20 mouse cellular contexts compared by ENCODE assay signal in the genomic region with DNA sequence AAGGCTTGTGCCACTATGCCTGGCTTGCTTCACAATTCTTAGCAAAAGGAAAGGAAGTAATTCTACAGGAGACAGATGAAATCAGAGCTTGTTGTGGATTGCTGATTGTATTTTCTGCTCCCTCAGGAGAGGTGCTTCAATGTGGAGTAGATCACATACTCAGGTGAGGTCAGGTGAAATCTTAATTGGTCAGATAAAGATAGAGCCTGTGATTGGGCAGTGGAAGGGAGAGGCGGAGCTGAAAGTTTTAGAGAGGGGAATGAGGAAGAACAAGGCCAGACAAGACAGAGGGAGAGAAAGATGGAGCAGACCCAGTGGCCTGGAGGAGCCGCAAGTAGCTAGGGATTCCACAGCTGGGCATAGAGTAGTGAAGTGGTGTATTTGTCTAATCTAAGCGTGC. TPM values are rescaled to one million over a fixed set of nuclear protein-coding genes. Genes with fewer than 3 reads are reported as not detected.
A peak's percentile ranks its signal among the peaks of the same experiment; 100 is the strongest.
DNase-seq lines count a peak whose midpoint lies in the region; ATAC-seq and TF ChIP-seq lines count a peak whose summit lies in the region.
"Had no signal": no experiment of that assay in that cellular context is flagged by ENCODE, and none has a peak within 500 bp of the region (broad histone marks: within the 10 kb centered on the region; RNA-seq: fewer than 3 reads in every experiment).

No protein-coding gene starts in this region.

- H3K4me3 ChIP-seq in heart, adult 2 months: no peak overlapping the region
- H3K4me3 ChIP-seq in lung, embryonic 14.5 days (ENCODE audit: low read depth, low read length): no peak overlapping the region
- H3K4me3 ChIP-seq in lung, embryonic 16.5 days (ENCODE audit: low read length): no peak overlapping the region
- H3K4me3 ChIP-seq: liver, embryonic 12.5 days; midbrain, embryonic 13.5 days; neural tube, embryonic 13.5 days had no signal

- TF ChIP-seq POLR2A in heart, adult 2 months (IDR thresholded peaks at IDR 0.05; ENCODE audit: insufficient read depth, low read depth, low read length): no peak

- no peaks in the 10 kb centered on the region; the same call in 1 of the 2 replicates for H3K36me3 ChIP-seq in heart, adult 2 months (ENCODE audit: control insufficient read depth, insufficient read depth, low read length)
- no peaks in the 10 kb centered on the region for H3K36me3 ChIP-seq in lung, embryonic 14.5 days (ENCODE audit: insufficient read depth)
- no peaks in the 10 kb centered on the region for H3K36me3 ChIP-seq in lung, embryonic 16.5 days (ENCODE audit: control insufficient read depth, insufficient read depth, low read length)

- no peak overlapping the region for H3K4me2 ChIP-seq in lung, embryonic 14.5 days
- no peak overlapping the region for H3K4me2 ChIP-seq in lung, embryonic 16.5 days (ENCODE audit: low read depth, low read length)
- H3K4me2 ChIP-seq: heart, embryonic 11.5 days; liver, embryonic 12.5 days; midbrain, embryonic 13.5 days; neural tube, embryonic 13.5 days had no signal

- no peak for TF ChIP-seq EP300 in heart, adult 2 months (IDR thresholded peaks at IDR 0.05; ENCODE audit: insufficient read depth, low read depth, low read length)

- no peak for TF ChIP-seq CTCF in heart, adult 2 months (IDR thresholded peaks at IDR 0.05)
- TF ChIP-seq CTCF in lung, embryonic 14.5 days (IDR thresholded peaks at IDR 0.05; ENCODE audit: low read depth): no peak

- H3K9me3 ChIP-seq in lung, embryonic 14.5 days (ENCODE audit: low read depth, low read length): no peaks in the 10 kb centered on the region
- H3K9me3 ChIP-seq in lung, embryonic 16.5 days (ENCODE audit: control insufficient read depth, low read length): no peaks in the 10 kb centered on the region
- H3K9me3 ChIP-seq: liver, embryonic 12.5 days; midbrain, embryonic 13.5 days; neural tube, embryonic 13.5 days had no signal

- intact Hi-C loops in heart, adult 2 months (cut with DNase I): no loop called here

- no peaks in the 10 kb centered on the region for H3K27me3 ChIP-seq in heart, adult 2 months (ENCODE audit: control insufficient read depth, insufficient read depth, low read length)
- no peaks in the 10 kb centered on the region for H3K27me3 ChIP-seq in lung, embryonic 14.5 days (ENCODE audit: insufficient read depth, low read length)
- no peaks in the 10 kb centered on the region for H3K27me3 ChIP-seq in lung, embryonic 16.5 days (ENCODE audit: control insufficient read depth, insufficient read depth, low read depth, low read length)
- H3K27me3 ChIP-seq: CH12.LX; liver, embryonic 12.5 days; midbrain, embryonic 13.5 days; neural tube, embryonic 13.5 days had no signal

- 96% methylated on average over 3 of the region's 3 CpGs for WGBS in heart, adult 2 months
- 93% methylated on average over 3 of the region's 3 CpGs for WGBS in lung, embryonic 14.5 days
- 85% methylated on average over 3 of the region's 3 CpGs for WGBS in lung, embryonic 16.5 days

- H3K4me1 ChIP-seq in heart, adult 2 months (ENCODE audit: control insufficient read depth, insufficient read depth, low read length): peaks cover 7% of the 10 kb centered on the region
- H3K4me1 ChIP-seq in lung, embryonic 14.5 days (ENCODE audit: insufficient read depth): no peaks in the 10 kb centered on the region
- H3K4me1 ChIP-seq in lung, embryonic 16.5 days (replicated peaks; ENCODE audit: control insufficient read depth, insufficient read depth, low read length): peaks cover 5% of the 10 kb centered on the region; the same call in 1 of the 2 replicates
- H3K4me1 ChIP-seq: liver, embryonic 12.5 days; midbrain, embryonic 13.5 days; neural tube, embryonic 13.5 days had no signal

- H3K27ac ChIP-seq in heart, adult 2 months: no peak overlapping the region
- 0 out of 2 replicates have a peak overlapping the region, but pooled peaks have one; percentile 15 for H3K27ac ChIP-seq in lung, embryonic 14.5 days (ENCODE audit: low read depth)
- peak overlapping the region; percentile 23 for H3K27ac ChIP-seq in lung, embryonic 16.5 days (ENCODE audit: low read length)
- H3K27ac ChIP-seq: liver, embryonic 12.5 days; midbrain, embryonic 13.5 days; neural tube, embryonic 13.5 days had no signal

- peaks cover 7% of the 10 kb centered on the region for H3K79me2 ChIP-seq in heart, adult 2 months (replicated peaks; ENCODE audit: control insufficient read depth, insufficient read depth, low read length)

- peak; percentile 61 for DNase-seq in heart, adult 11 months
- no peak for DNase-seq in heart, adult 2 months
- DNase-seq in lung, embryonic 14.5 days: no peak
- DNase-seq in lung, postnatal 10 days: no peak
- no peak for DNase-seq in adrenal gland, adult 18-20 months (ENCODE audit: low spot score in 2 of 2)
- no peak for DNase-seq in thymus, postnatal 36 days
- DNase-seq in cerebellum, postnatal 4 days (ENCODE audit: low spot score in 2 of 2): no peak
- DNase-seq: adrenal gland, postnatal 14 days; gastrocnemius, postnatal 25 days; heart, postnatal 10 days; spleen, adult 18-20 months; thymus, adult 2 months had no signal

- no peak for ATAC-seq in lung, embryonic 14.5 days (ENCODE audit: insufficient read depth)
- peak; percentile 38; the same call in 1 of the 2 replicates for ATAC-seq in lung, embryonic 16.5 days (ENCODE audit: low read depth)
- ATAC-seq: activated CD4-positive, CD25-positive, alpha-beta regulatory T cell, adult 4 months; forebrain, embryonic 16.5 days; liver, embryonic 12.5 days; midbrain, embryonic 13.5 days had no signal

- H3K9ac ChIP-seq in heart, adult 2 months (ENCODE audit: low read depth, low read length): no peak overlapping the region
- H3K9ac ChIP-seq in lung, embryonic 14.5 days: no peak overlapping the region
- no peak overlapping the region for H3K9ac ChIP-seq in lung, embryonic 16.5 days (ENCODE audit: low read length)
- H3K9ac ChIP-seq: liver, embryonic 12.5 days; midbrain, embryonic 13.5 days; neural tube, embryonic 13.5 days had no signal

RNA-seq across cellular contexts. Expression of a gene that starts 39.6 kb away (rescaled TPM):
- total RNA-seq in heart, adult 2 months (2021): 10 to 100 TPM; 31.6 to 32.3 TPM
- polyA plus RNA-seq in heart, adult 2 months (2012; rRNA removed): 31.1 and 38.1 TPM in 2 replicates
- polyA plus RNA-seq in lung, embryonic 14.5 days (2014; fragmentation: Nextera tagmentation; extraction: Ambion mirVana): 36.0 and 38.3 TPM in 2 replicates
- 46.1 and 46.6 TPM in 2 replicates for polyA plus RNA-seq in lung, embryonic 16.5 days (2015; fragmentation: Nextera tagmentation; extraction: Ambion mirVana)
- 10 to 100 TPM; 51.9 to 57.5 TPM for total RNA-seq in adrenal gland, adult 18-20 months (2021)
